Mouse (Mus musculus): Measurements from ENCODE around the gene Lin37. TPM values are rescaled to one million over a fixed set of nuclear protein-coding genes. Genes with fewer than 3 reads are reported as not detected.
A peak's percentile ranks its signal among the peaks of the same experiment; 100 is the strongest.

Gene Lin37
- polyA plus RNA-seq, 1 experiment from 2014 or later = 58.9 TPM

DNA sequence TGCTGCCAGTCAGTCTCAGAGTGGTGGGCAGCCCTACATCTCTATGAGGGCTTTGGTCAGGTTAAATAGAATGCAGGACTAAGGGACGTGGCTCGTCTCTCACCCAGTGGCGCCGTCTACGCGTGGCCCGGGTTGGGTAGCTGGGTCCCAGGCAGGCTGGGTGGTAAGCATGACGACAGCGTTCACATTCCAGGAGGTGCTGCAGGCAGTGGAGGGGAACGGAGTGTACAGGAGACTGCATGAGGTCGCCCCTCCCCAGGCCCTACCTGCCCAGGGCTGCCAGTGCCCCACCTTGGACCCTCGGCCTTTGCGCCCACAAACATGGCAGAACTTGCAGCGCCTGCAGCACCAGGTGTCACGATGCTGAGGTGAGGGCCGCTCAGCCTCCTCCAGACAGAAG is 21.9 kb upstream of the Lin37 start:
- Histone ChIP-seq H3K4me1 (peaks cover 2% of the 10 kb centered on the region), H3K27ac (replicated peaks) (no peak overlapping the region), H3K36me3 (peaks cover 96% of the 10 kb centered on the region), H3K9ac (replicated peaks) (no peak overlapping the region), H3K27me3 (no peaks in the 10 kb centered on the region), H3K9me3 (no peaks in the 10 kb centered on the region), H3K4me3 (no peak overlapping the region), H3K4me2 (replicated peaks) (no peak overlapping the region)
- ATAC-seq (replicated peaks) = no peak
- WGBS = 95% methylated on average over 16 of the region's 16 CpGs

DNA sequence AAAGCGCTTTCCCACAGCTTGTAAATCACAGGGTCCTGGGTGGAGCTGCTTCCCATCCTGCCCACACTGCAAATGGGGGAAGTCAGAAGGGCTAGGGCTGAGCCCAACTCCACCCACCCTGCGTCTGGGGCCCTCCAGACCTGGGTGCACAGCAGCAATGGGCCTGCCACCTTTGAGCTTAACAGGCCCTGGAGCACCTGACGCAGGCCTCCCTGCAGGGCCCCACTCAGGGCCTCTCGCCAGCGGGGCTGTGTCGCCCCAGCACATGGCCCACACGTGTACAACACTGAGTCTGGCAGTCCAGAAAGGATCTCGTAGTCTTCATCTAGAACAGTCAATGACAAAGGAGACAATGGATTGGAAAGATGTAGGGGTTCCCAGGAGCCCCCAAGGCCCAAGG is 20.3 kb upstream of the Lin37 start:
- Histone ChIP-seq H3K27ac (replicated peaks) (no peak overlapping the region), H3K4me2 (replicated peaks) (no peak overlapping the region), H3K9me3 (no peaks in the 10 kb centered on the region), H3K4me3 (no peak overlapping the region), H3K36me3 (peaks cover 99% of the 10 kb centered on the region), H3K27me3 (no peaks in the 10 kb centered on the region), H3K9ac (replicated peaks) (no peak overlapping the region), H3K4me1 (no peaks in the 10 kb centered on the region)
- no peak for ATAC-seq (replicated peaks)
- WGBS = 91% methylated on average over 8 of the region's 8 CpGs

DNA sequence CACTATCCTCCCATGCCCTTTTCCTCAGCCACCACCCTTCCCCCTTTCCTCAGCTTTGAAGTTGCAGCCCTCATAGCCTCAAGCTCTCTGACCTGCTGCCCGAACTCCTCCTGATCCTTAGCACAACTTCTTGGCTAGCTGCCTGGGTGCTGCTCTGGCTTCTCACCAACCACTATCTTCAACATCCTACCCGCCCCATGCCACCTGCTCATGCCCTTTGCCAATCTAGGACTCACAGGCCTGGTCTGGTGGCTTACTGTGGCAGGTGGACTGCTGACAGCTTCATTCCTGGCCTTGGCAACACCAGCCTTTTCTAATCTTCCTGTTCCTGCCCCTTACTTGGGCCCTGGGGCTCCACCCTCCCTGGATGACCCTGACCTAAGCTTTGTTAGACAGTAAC is 13.3 kb upstream of the Lin37 start:
- Histone ChIP-seq H3K9me3 (no peaks in the 10 kb centered on the region), H3K27ac (replicated peaks) (no peak overlapping the region), H3K4me3 (no peak overlapping the region), H3K27me3 (no peaks in the 10 kb centered on the region), H3K4me2 (replicated peaks) (no peak overlapping the region), H3K9ac (replicated peaks) (no peak overlapping the region), H3K4me1 (no peaks in the 10 kb centered on the region), H3K36me3 (peaks cover 97% of the 10 kb centered on the region)
- 77% methylated on average over 2 of the region's 2 CpGs for WGBS
- ATAC-seq (replicated peaks) = no peak

- H3K4me2 ChIP-seq (replicated peaks) = no peak overlapping the region
- H3K36me3 ChIP-seq = peaks cover 94% of the 10 kb centered on the region
- H3K9me3 ChIP-seq = no peaks in the 10 kb centered on the region
- 86% methylated on average over 5 of the region's 5 CpGs for WGBS
- no peak overlapping the region for H3K4me3 ChIP-seq
- no peaks in the 10 kb centered on the region for H3K27me3 ChIP-seq
- no peak overlapping the region for H3K27ac ChIP-seq (replicated peaks)
- no peak for ATAC-seq (replicated peaks)
- no peak overlapping the region for H3K9ac ChIP-seq (replicated peaks)
- no peaks in the 10 kb centered on the region for H3K4me1 ChIP-seq
These were observed 12.8 kb upstream of the Lin37 start for GRCm38 (mm10) chr7:30572389-30572788.

GRCm38 (mm10) chr7:30567555-30567954 is 7.9 kb upstream of the Lin37 start:
- 93% methylated on average over 11 of the region's 11 CpGs for WGBS
- Histone ChIP-seq H3K9ac (replicated peaks) (no peak overlapping the region), H3K4me2 (replicated peaks) (no peak overlapping the region), H3K9me3 (no peaks in the 10 kb centered on the region), H3K4me1 (peaks cover 10% of the 10 kb centered on the region), H3K27me3 (no peaks in the 10 kb centered on the region), H3K27ac (replicated peaks) (no peak overlapping the region), H3K4me3 (no peak overlapping the region), H3K36me3 (peaks cover 68% of the 10 kb centered on the region)
- no peak for ATAC-seq (replicated peaks)

- H3K4me2 ChIP-seq (replicated peaks) = no peak overlapping the region
- peaks cover 60% of the 10 kb centered on the region for H3K36me3 ChIP-seq
- ATAC-seq (replicated peaks) = no peak
- H3K4me3 ChIP-seq = no peak overlapping the region
- H3K27ac ChIP-seq (replicated peaks) = no peak overlapping the region
- WGBS = 90% methylated on average over 9 of the region's 9 CpGs
- H3K9me3 ChIP-seq = no peaks in the 10 kb centered on the region
- peaks cover 17% of the 10 kb centered on the region for H3K4me1 ChIP-seq
- no peak overlapping the region for H3K9ac ChIP-seq (replicated peaks)
- no peaks in the 10 kb centered on the region for H3K27me3 ChIP-seq
These were observed 6.4 kb upstream of the Lin37 start for GRCm38 (mm10) chr7:30566033-30566432.

- ATAC-seq (replicated peaks) = no peak
- H3K27ac ChIP-seq (replicated peaks) = no peak within 1 kb of the TSS
- H3K9me3 ChIP-seq = no peaks in the 10 kb centered on the region
- no peaks in the 10 kb centered on the region for H3K27me3 ChIP-seq
- WGBS = 95% methylated on average over 12 of the region's 12 CpGs
- H3K4me3 ChIP-seq = no peak within 1 kb of the TSS; the same call in 1 of the 2 replicates
- H3K4me1 ChIP-seq = peaks cover 19% of the 10 kb centered on the region
- H3K4me2 ChIP-seq (replicated peaks) = peak within 1 kb of the TSS; percentile 73
- no peak within 1 kb of the TSS for H3K9ac ChIP-seq (replicated peaks)
- H3K36me3 ChIP-seq = peaks cover 51% of the 10 kb centered on the region
These were observed 5.4 kb upstream of the Lin37 start, which contains the start of gene Igflr1 for GRCm38 (mm10) chr7:30564970-30565571. Gene Igflr1 (plus strand): TSS chr7:30565427.

- H3K4me3 ChIP-seq = peak overlapping the region; percentile 75
- H3K4me2 ChIP-seq (replicated peaks) = peak overlapping the region; percentile 73
- ATAC-seq (replicated peaks) = no peak
- no peaks in the 10 kb centered on the region for H3K9me3 ChIP-seq
- peak overlapping the region; percentile 92 for H3K27ac ChIP-seq (replicated peaks)
- peaks cover 25% of the 10 kb centered on the region for H3K4me1 ChIP-seq
- H3K36me3 ChIP-seq = peaks cover 39% of the 10 kb centered on the region
- H3K27me3 ChIP-seq = no peaks in the 10 kb centered on the region
- WGBS = 31% methylated on average over 6 of the region's 6 CpGs
- peak overlapping the region; percentile 70 for H3K9ac ChIP-seq (replicated peaks)
These were observed 4.3 kb upstream of the Lin37 start for GRCm38 (mm10) chr7:30563906-30564280.

- ATAC-seq (replicated peaks) = peak; percentile 86
- H3K27ac ChIP-seq (replicated peaks) = peak within 1 kb of the TSS; percentile 92
- H3K27me3 ChIP-seq = no peaks in the 10 kb centered on the region
- no peaks in the 10 kb centered on the region for H3K9me3 ChIP-seq
- peaks cover 31% of the 10 kb centered on the region for H3K4me1 ChIP-seq
- WGBS = under 1% methylated on average over 45 of the region's 45 CpGs
- H3K36me3 ChIP-seq = peaks cover 33% of the 10 kb centered on the region
- H3K9ac ChIP-seq (replicated peaks) = peak within 1 kb of the TSS; percentile 70
- H3K4me3 ChIP-seq = peak within 1 kb of the TSS; percentile 75
- H3K4me2 ChIP-seq (replicated peaks) = peak within 1 kb of the TSS; percentile 90
These were observed 3.7 kb upstream of the Lin37 start, which contains the start of the genes U2af1l4, Gm49396 and Psenen for GRCm38 (mm10) chr7:30563117-30563905. Gene U2af1l4 (plus strand): TSS chr7:30563301. Gene Gm49396 (plus strand): TSS chr7:30563344. Gene Psenen (minus strand): TSS chr7:30563627.

GRCm38 (mm10) chr7:30562526-30563116 is 3.0 kb upstream of the Lin37 start:
- no peaks in the 10 kb centered on the region for H3K27me3 ChIP-seq
- H3K36me3 ChIP-seq = peaks cover 29% of the 10 kb centered on the region; the same call in 1 of the 2 replicates
- H3K9ac ChIP-seq (replicated peaks) = peak overlapping the region; percentile 58
- under 1% methylated on average over 27 of the region's 27 CpGs for WGBS
- H3K4me3 ChIP-seq = peak overlapping the region; percentile 75
- no peaks in the 10 kb centered on the region for H3K9me3 ChIP-seq
- ATAC-seq (replicated peaks) = peak; percentile 6; the same call in 1 of the 2 replicates
- peak overlapping the region; percentile 90 for H3K4me2 ChIP-seq (replicated peaks)
- peaks cover 35% of the 10 kb centered on the region for H3K4me1 ChIP-seq
- peak overlapping the region; percentile 73 for H3K27ac ChIP-seq (replicated peaks)

- Histone ChIP-seq H3K4me3 (peak overlapping the region; percentile 68; the same call in 1 of the 2 replicates), H3K27ac (replicated peaks) (peak overlapping the region; percentile 62), H3K27me3 (no peaks in the 10 kb centered on the region), H3K4me2 (replicated peaks) (no peak overlapping the region), H3K4me1 (peaks cover 35% of the 10 kb centered on the region), H3K36me3 (peaks cover 32% of the 10 kb centered on the region), H3K9me3 (no peaks in the 10 kb centered on the region), H3K9ac (replicated peaks) (no peak overlapping the region)
- ATAC-seq (replicated peaks) = no peak
- WGBS = 64% methylated on average over 2 of the region's 2 CpGs
These were observed 658 bp upstream of the Lin37 start for GRCm38 (mm10) chr7:30560296-30560695.

Data from forebrain, embryonic 15.5 days (tissue).